Mouse (Mus musculus) B cell, adult 2 months (primary cell): ENCODE data around the gene Ccdc122.

ENCODE experiments used
- DNase-seq, 2 experiments: peaks; one replicate each; pipeline ENCODE4 v3.0.0; 2022

Gene Ccdc122

GRCm38 (mm10) chr14:77136936-77137335 lies 100.4 kb downstream of the Ccdc122 start:
- no peak for DNase-seq

- DNase-seq: peak; percentile 73 to 78
Observed at GRCm38 (mm10) chr14:77141324-77142282, 105.0 kb downstream of the Ccdc122 start.

- DNase-seq: no peak
Observed at GRCm38 (mm10) chr14:77145103-77145502, 108.5 kb downstream of the Ccdc122 start.

GRCm38 (mm10) chr14:77147635-77148034 lies 111.1 kb downstream of the Ccdc122 start:
- no peak for DNase-seq

DNA sequence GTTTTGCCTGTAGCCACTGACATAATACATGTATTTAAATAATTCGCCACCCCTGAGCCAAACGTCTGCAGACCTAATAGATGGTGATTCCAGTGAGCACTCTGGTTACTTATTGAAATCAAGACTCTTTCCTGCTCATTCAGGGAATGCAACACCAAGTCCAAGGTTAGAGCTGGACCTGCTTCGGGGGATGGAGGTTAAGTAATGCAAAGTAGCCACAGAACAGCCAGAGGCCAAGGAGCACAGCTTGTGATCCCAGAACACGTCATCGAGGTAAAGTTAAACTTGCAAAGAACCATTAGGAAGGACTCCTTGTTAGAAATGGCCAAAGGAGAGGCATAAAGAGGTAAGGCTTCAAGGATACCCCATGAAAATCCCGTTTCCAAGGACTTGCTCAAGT lies 114.0 kb downstream of the Ccdc122 start:
- no peak for DNase-seq

GRCm38 (mm10) chr14:77151431-77151830 lies 114.9 kb downstream of the Ccdc122 start:
- DNase-seq: no peak

GRCm38 (mm10) chr14:77156222-77156910 lies 119.8 kb downstream of the Ccdc122 start, which contains the start of gene Enox1:
TSS of gene Enox1 (plus strand) at chr14:77156763.
- DNase-seq: peak in 1 of 2 experiments; percentile 5

DNA sequence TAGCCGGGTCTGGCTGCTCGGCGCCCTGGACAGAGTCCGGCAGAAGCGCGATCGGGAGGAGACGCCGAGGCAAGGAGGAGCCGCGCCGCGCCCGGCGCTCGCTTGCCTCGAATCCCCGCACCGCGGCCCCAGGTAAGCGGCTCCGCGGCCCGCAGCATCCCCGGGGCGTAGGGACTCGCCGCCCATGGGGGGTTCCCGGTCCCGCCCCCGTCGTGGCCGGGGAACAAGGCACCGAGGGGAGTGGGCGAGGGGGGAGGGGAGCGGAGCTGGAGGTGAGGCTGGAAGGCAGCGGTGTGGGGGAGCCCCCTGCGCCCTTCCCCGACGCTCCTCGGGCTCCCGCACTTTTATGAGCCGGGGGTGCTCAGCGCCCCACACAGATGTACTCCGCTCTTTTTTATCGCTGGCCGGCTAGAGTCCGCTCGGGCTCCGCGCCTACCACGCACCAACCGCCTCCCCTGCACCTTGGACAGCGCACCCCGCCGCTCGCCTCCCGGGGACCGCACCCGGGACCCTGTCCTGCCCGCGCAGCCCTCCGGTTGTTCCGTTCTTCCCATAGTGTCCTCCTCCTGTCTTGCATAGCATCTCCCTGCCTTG lies 120.4 kb downstream of the Ccdc122 start:
- no peak for DNase-seq

- DNase-seq: no peak
Observed at GRCm38 (mm10) chr14:77157505-77157911, 120.9 kb downstream of the Ccdc122 start.

- no peak for DNase-seq
Observed at GRCm38 (mm10) chr14:77159397-77159796, 122.8 kb downstream of the Ccdc122 start.
